Mouse (Mus musculus) kidney, adult 11 months (tissue): ENCODE measurements at regions not wholly inside any gene's neighbourhood (a gene's known extent, or its start where the extent isn't known, plus 50 kb on each side); places are given as distances from the start of the nearest gene placed in this dataset.

ENCODE experiments used
- DNase-seq: peaks from one replicate; pipeline ENCODE4 v3.0.0; 2022

DNA sequence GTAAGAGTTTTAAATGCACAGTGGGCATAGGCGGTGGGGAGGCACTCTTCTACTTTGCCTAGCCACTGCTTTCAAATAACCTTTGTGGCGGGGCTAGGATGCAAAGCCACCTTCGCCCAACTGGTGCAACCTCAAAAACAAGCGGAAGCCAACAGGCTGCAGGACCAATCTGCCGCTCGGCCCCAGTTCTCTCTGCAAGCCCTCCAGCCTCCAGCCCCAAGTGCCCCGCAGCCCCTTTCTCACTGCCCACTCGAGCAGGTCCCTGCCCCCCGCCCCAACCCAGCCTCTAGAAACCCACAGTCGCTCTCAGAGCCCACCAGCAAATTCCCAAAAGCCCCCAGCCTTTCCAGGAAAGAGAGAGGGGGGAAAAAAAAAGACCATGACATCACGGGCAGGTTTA is 89.6 kb upstream of the Ssbp2 start:
- peak; percentile 47 for DNase-seq

DNA sequence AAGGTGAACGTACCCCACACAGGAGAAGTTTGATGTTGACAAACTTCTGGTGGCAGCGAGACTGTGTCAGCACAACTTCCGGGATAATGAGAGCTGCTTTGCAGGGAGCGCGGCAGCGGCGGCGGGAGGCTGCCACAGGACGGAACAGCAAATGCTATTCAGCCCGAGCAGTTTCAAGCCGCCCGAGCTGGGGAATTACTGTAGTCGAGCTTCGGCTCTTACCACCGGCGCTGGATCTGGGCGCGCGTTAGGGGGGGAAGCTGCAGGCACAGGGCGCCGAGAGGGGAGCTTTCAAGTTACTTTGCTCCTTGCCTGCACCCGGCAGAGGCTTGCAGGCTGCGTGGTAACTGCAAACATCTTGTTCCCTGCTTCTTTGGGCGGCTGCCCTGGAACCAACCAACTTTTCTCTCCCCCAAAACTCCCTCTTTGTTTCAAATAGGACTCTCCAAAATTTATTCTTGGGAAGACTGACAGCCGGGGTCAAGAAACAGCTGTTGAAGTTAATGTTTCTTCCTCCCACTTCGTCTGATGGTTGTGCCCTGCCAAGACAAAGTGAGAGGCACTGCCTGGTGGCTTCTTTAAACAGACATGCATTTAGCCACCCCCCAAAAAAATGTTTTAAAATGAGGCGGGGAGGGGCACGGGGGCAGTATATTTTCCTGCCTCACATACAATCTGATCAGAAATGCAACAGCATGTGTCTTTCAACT is 89.0 kb upstream of the Ssbp2 start:
- peak; percentile 97 for DNase-seq

DNA sequence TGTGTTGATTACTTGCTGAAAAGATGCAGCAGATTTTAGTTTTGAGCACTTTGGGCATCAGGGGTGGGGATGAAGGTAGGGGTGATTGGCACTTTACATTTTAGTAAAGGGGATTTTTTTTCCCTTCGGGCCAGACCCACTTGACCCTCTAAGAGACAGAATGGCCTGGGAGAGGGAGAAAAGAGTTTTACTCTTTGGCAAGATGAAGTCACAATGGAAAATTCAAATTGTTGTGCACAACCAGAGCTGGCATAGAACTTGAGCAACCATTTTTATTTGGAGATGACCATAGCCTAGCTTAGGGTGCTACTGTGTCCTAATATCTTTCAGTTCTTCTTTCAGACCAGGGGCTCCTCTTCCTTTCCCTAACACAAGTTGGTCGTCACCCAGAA is 88.5 kb upstream of the Ssbp2 start:
- DNase-seq: no peak

DNA sequence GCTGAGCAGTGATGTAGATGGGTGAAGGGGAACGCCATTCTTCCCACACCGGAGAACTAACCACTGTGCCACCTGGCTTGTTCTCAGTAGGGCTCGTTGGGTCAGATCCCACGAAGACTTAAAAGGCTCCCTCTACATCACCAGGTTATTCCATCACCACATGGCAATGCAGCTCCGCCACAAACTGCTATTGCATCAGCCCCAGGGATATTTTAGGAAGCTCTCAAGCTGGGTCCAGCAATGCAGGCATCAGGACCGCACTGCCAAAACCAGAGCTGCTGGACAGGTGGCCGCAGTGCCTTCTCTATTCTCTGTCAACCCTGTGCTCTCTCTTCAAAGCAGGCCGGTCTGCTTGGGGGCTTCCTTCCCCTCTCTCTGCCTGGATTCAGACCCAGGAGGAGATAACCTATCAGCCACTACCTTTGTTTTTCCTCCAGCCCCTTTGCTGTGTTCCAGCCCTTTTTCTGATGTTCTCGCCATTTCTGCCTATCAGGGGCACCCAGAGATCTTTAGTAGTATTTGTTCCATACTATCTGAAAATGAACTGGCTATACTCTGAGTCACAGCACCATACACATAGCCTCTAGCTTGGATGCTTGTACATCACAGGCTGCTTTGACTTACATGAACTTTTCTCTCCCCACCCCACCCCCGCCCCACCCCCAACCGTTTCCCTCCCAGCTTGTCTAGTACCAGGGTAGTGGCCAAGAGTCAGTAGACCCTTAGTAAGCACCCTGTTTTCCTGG is 87.8 kb upstream of the Ssbp2 start:
- DNase-seq: no peak

DNA sequence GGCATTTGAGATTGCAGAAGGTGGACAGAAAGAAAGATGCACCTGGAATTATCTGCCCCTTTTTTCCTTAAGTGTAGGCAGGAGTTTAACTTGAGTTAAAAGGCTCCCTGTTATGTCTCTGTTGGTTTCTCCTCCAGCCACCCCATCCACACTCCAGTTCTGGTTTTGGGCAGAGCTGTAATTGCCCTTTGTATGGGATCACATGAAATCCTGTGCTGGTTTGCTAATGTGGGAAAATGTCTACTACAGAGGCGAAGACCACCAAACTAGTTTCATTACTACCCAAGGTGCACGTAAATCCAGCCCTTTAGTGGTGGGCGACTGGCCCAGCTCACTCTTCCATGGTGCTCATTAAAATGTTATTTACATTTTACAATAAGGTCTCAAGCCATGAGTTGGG is 85.9 kb upstream of the Ssbp2 start:
- peak; percentile 65 for DNase-seq

DNA sequence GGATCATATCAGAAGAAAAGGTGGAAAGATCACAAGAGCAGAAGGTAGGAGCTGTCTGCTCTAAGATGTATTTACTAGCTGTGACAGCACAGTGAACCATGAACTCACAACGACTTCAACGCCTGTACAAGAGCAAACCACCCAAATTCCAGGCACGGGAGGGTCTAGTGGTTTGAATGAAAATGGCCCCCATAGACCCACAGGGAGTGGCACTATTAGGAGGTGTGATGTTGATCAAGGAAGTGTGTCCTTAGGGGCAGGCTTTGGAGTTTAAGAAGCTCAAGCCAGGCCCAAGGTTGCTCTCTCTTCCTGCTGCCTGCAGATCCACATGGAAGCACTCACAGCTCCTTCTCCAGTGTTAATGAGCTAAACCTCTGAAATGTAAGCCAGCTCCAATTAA is 83.5 kb upstream of the Ssbp2 start:
- DNase-seq: no peak

DNA sequence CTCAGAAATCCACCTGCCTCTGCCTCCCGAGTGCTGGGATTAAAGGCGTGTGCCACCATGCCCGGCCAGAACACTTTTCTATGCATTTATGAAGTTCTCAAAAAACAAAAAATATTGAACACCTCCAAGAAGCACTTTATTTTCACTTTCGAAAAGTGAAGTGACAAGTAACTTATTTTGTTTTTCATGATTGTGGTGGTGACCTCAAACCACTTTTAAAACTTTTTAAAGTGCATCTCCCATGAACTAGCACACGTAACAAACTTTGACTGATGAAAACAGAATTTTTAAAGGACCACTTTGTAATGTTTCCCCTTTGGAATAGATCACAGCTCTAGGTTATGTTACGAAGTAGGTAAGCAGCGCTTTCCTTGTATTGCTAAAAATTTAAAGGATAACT is 82.7 kb upstream of the Ssbp2 start:
- no peak for DNase-seq

DNA sequence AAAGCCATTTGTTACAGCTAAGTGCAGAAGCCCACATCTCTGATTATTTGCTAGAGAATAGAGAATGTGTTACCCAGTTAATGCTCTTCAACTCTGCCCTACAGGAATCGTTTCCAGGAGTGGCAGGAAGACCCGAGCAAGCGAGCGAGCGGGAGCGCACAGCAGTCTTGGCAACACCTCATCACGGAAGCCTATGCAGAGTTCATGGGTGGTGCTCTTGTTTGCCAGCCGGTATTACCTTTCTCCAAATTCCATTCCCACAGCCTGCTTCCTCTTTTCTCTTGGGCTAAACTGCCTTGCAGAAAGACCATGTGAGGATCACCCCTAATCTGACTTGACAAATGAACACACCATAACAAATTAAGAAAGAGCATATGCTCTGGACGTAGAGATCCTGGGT is 82.1 kb upstream of the Ssbp2 start:
- no peak for DNase-seq

DNA sequence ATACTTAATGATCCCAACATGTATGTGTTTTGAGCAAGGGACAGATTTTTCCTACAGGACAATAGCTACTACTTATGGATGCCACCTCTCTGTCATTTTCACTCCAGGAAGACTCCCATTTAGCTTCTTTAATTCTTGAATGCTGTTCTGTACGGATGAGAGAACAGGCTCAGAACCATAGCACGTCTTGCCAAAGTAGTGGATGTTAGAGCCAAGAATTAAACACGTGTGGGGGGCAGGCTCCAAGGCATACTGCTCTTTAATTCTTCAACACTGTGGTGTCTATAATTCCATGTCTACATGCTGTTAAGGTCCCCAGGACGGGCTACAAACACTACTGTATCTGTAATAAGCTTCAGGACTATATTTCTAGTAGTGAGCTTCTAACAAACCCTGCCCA is 74.7 kb upstream of the Ssbp2 start:
- DNase-seq: no peak

DNA sequence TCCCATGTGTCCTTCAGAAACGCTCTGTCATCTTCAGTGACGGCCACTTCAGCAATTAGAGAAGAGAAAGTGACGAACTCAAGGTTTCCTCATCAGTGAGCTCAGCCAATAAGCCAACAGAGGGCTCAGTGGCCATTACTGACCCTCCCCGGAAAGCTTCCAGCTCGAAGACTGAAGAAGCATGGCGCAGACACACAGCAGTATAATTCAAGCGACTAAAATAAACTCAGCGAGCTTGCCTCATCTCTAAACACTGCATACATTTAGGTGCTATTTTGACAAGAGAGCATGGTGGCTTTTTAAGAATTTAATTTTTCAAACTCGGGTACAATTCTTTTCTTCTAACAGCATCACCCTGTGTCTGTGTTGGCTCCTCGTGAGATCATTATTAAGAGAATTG is 72.2 kb upstream of the Ssbp2 start:
- no peak for DNase-seq

DNA sequence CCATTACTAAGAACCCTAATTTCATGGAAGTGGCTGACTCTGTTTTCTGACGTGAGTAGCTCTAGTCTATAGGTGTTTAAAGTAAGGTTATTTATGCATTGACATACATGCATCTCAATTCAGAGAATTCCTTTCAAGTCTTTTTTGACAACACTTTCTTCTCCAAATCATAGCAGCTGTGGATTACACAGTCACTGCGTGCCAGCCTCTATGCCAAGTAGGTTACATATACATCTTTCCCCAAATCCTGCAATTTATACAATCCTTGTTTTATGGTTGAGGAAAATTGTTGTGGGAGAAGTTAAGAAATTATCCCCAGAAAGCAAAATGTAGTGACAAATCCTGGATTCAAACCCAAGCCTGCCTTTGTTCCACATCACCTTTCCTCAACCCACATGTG is 56.5 kb upstream of the Ssbp2 start:
- no peak for DNase-seq

DNA sequence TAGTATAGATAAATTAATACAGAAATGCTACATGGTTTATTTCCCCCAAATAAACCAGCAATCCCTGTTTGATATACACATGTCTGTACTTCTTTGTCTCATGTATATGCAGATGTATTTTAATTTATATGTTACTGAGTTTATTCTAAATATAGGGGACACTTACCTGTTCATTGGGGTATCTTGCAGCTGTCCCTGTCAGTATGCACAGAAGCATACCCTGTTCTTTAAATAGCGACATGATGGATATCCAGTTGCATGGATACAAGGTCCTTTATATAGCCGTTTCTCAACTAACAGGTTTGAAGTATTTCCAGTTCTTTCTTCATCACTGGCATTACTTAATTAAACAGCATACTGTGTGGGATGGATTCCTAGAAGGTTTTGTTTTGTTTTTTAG is 55.1 kb upstream of the Ssbp2 start:
- no peak for DNase-seq

DNA sequence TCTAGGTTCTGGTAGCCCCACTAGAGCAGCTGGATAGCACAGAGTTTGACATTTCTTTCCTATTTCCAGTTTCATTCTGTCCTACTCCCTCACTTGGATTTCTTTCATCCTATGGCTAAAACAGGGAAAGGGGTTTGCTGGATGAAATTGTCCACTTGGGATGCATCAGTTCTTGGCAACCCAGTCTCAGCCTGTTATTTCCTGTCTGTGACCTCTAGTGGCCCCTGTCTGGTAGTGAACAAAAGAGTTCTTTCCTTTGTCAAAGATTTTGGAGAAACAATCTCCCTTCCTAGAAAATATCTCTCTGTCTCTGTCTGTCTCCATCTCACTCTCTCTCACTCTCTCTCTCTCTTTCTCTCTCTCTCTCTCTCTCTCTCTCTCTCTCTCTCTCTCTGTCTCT is 50.0 kb upstream of the Ssbp2 start:
- DNase-seq: no peak
